Mouse (Mus musculus): Measurements from ENCODE around the gene Unc13c. TPM values are rescaled to one million over a fixed set of nuclear protein-coding genes. Genes with fewer than 3 reads are reported as not detected.

Unc13c gene
- polyA plus RNA-seq, 1 experiment from 2014 or later = 0.24 TPM

DNA sequence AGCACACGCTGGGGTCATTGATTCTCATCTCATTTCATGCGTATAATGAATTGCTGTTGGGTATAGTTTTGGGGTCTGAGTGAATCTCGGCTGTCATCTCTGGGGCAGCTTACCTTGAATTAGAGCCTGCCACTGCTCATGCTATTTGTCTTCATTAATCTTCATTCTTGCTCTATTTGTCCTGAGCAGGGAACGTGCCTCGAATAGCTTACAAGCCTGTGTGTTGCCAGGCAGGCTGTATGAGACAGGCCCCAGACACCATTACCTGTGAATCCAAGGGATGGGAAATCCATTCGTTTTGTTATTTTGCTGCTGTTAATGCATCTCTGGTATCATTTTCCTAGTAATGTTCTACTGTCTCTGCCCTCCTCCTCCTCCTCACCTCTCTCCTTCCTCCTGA lies 518.8 kb downstream of the Unc13c start:
- H3K27ac ChIP-seq (ENCODE audit: low read depth) = no peak overlapping the region
- no peaks in the 10 kb centered on the region for H3K4me1 ChIP-seq (replicated peaks; ENCODE audit: control insufficient read depth, insufficient read depth, low read length)
- no peak overlapping the region for H3K4me2 ChIP-seq (ENCODE audit: low read length)
- ATAC-seq (replicated peaks; ENCODE audit: low FRiP score, low TSS enrichment, low read depth) (no peak), DNase-seq (ENCODE audit: low spot score) (no peak)
- H3K9ac ChIP-seq (ENCODE audit: low read length) = no peak overlapping the region
- 68% methylated on average over 6 of the region's 6 CpGs for WGBS
- no peaks in the 10 kb centered on the region for H3K27me3 ChIP-seq (replicated peaks; ENCODE audit: control insufficient read depth, insufficient read depth, low read length)
- no peak overlapping the region for H3K4me3 ChIP-seq (ENCODE audit: low read depth, low read length)
- H3K36me3 ChIP-seq (ENCODE audit: control insufficient read depth, insufficient read depth, low read length) = no peaks in the 10 kb centered on the region
- H3K9me3 ChIP-seq (ENCODE audit: control insufficient read depth, low read length) = no peaks in the 10 kb centered on the region; the same call in 1 of the 2 replicates

DNA sequence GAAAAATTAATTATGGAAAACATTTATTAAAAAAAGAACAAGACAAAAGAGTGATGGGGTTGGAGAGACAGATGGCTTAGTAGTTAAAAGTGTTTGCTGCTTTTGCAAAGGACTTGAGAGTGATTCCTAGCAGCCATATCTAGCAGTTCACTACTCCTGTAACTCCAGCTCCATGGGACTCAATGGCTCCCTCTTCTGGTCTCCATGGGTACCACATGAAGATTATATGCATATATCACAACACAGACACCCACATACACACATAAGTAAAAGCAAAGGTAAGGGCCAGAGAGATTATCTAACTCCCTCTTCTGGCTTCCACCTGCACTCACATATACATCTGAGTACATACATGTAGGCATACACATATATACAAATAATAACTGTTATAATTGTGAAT lies 519.5 kb downstream of the Unc13c start:
- no peak for ATAC-seq (replicated peaks; ENCODE audit: low FRiP score, low TSS enrichment, low read depth)
- DNase-seq (ENCODE audit: low spot score) = no peak
- Histone ChIP-seq H3K27me3 (replicated peaks; ENCODE audit: control insufficient read depth, insufficient read depth, low read length) (no peaks in the 10 kb centered on the region), H3K9me3 (ENCODE audit: control insufficient read depth, low read length) (no peaks in the 10 kb centered on the region; the same call in 1 of the 2 replicates), H3K9ac (ENCODE audit: low read length) (no peak overlapping the region), H3K36me3 (ENCODE audit: control insufficient read depth, insufficient read depth, low read length) (no peaks in the 10 kb centered on the region), H3K27ac (ENCODE audit: low read depth) (no peak overlapping the region), H3K4me3 (ENCODE audit: low read depth, low read length) (no peak overlapping the region), H3K4me1 (replicated peaks; ENCODE audit: control insufficient read depth, insufficient read depth, low read length) (no peaks in the 10 kb centered on the region), H3K4me2 (ENCODE audit: low read length) (no peak overlapping the region)

DNA sequence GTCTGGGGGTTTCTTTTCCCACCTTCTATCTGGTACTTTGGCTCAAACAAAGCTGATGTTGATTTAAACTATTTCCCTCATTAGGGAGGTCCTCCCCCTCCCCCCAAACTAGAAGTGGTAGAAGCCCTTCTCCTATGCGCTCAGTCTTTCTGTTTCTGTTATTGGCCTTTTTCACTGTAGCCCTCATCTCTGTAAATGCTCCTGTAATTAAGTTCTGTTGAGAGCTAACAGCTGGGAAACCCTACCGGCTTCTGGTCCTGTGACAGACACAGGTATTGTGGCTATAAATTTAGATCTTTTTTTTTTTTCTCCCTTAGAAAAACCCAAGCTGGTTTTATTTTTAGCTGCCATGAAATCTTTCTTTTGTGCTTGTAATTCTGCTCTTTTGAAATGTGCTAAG lies 536.8 kb downstream of the Unc13c start:
- Histone ChIP-seq H3K9ac (ENCODE audit: low read length) (no peak overlapping the region), H3K4me2 (ENCODE audit: low read length) (no peak overlapping the region), H3K27me3 (replicated peaks; ENCODE audit: control insufficient read depth, insufficient read depth, low read length) (no peaks in the 10 kb centered on the region), H3K4me1 (replicated peaks; ENCODE audit: control insufficient read depth, insufficient read depth, low read length) (no peaks in the 10 kb centered on the region), H3K36me3 (ENCODE audit: control insufficient read depth, insufficient read depth, low read length) (no peaks in the 10 kb centered on the region), H3K27ac (ENCODE audit: low read depth) (no peak overlapping the region), H3K4me3 (ENCODE audit: low read depth, low read length) (no peak overlapping the region), H3K9me3 (ENCODE audit: control insufficient read depth, low read length) (no peaks in the 10 kb centered on the region)
- ATAC-seq (replicated peaks; ENCODE audit: low FRiP score, low TSS enrichment, low read depth) = no peak
- 45% methylated on average over 2 of the region's 2 CpGs for WGBS
- DNase-seq (ENCODE audit: low spot score) = no peak

Other genes with a start within 250 kb of the Unc13c start
- gene Wdr72, start 141.4 kb upstream of the Unc13c start, polyA plus RNA-seq (2014; fragmentation: Nextera tagmentation; extraction: Ambion mirVana) = 0.17 and 0.24 TPM in 2 replicates